Mouse (Mus musculus): ENCODE measurements around the gene Irf5.

GRCm38 (mm10) chr6:29523301-29524033, 3.0 kb upstream of the Irf5 start:
- TF ChIP-seq CTCF (IDR thresholded peaks at IDR 0.05; ENCODE audit: low read depth) (no peak), EP300 (IDR thresholded peaks at IDR 0.05; ENCODE audit: low read depth) (no peak)

Measured in liver, embryonic 14.5 days (tissue).